Mouse (Mus musculus): ENCODE data around the gene Arpp19. TPM values are rescaled to one million over a fixed set of nuclear protein-coding genes. Genes with fewer than 3 reads are reported as not detected.

Arpp19 gene
- 18.1 and 39.2 TPM in 2 replicates for polyA plus RNA-seq (2012; ENCODE audit: low replicate concordance)

GRCm38 (mm10) chr9:75037451-75038356 lies at the start of gene Arpp19:
Arpp19 (plus strand) TSS chr9:75037614.

DNA sequence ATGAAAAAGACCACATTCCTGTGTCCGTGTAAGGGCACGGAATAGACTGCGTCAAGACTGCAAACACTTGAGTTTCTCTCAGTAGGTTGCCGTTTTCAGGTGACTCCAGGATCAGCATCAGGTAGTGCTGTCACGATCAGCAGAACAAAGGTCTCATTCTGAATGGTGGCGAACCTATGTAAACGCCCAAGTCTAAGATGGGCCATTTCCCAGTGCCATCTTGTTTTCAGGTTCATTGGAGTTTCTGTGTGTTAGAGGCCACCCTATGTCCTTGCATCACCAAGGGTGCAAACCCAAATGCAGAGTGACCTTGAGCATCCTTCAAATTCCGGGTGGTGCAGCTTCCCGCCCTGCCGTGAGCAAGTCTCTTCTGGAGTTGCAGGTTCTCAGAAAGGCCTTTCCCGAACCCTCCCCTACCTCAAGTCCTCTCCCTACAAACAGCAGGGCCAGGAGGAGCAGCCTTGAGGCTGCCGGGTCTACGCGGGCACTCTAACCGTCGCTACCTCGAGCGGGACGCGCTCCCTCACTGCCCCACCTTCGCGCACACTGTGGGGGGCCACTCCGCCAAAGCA lies 33.1 kb downstream of the Arpp19 start, which contains the start of gene Myo5a:
Myo5a (plus strand) TSS at position 559 of the 572 bp plus-strand sequence.

Other genes starting within 250 kb of the Arpp19 start
- not detected in 2 replicates for gene Onecut1, start 175.7 kb upstream of the Arpp19 start, polyA plus RNA-seq (2012; ENCODE audit: low replicate concordance)
- gene Fam214a, start 84.7 kb upstream of the Arpp19 start, polyA plus RNA-seq (2012; ENCODE audit: low replicate concordance), result 1.7 and 8.8 TPM in 2 replicates
- gene Myo5a, start 33.4 kb downstream of the Arpp19 start, polyA plus RNA-seq (2012; ENCODE audit: low replicate concordance), result 6.9 and 9.4 TPM in 2 replicates
- not detected in 2 replicates for gene Myo5c, start 194.4 kb downstream of the Arpp19 start, polyA plus RNA-seq (2012; ENCODE audit: low replicate concordance)